Mouse (Mus musculus) adrenal gland, postnatal 4 days (tissue): Measurements from ENCODE around the gene Npr3. TPM values are rescaled to one million over a fixed set of nuclear protein-coding genes. Genes with fewer than 3 reads are reported as not detected.
A peak's percentile ranks its signal among the peaks of the same experiment; 100 is the strongest.

ENCODE experiments used
- DNase-seq, 2 experiments: peaks; one replicate each; pipeline ENCODE4 v3.0.0; 2021 to 2022; ENCODE audit warnings: low spot score in 2 of 2, mixed read lengths in 2 of 2
- long read RNA-seq, 2 experiments: library from polyadenylated mRNA; stranded (forward); transcript quantifications; one replicate each; pipeline ENCODE4 v2.0.0; 2021
- total RNA-seq, 2 experiments: library from RNA; stranded (reverse); gene quantifications; 2 replicates each; pipeline ENCODE4 v1.2.3; 2021

The Npr3 gene
- 10 to 100 TPM; 29.2 to 34.6 TPM for total RNA-seq
- long read RNA-seq, experiment 1, full-length matches to known transcripts = 4 of 5 reads
- long read RNA-seq, experiment 1, partial matches to known transcripts = 0 of 5 reads
- long read RNA-seq, experiment 1, other reads (novel, unspliced or antisense) = 1 of 5 reads
- long read RNA-seq, experiment 2, full-length matches to known transcripts = 8 of 15 reads
- long read RNA-seq, experiment 2, partial matches to known transcripts = 2 of 15 reads
- long read RNA-seq, experiment 2, other reads (novel, unspliced or antisense) = 5 of 15 reads

GRCm38 (mm10) chr15:11906571-11907531 is at the start of gene Npr3:
TSS of gene Npr3 (minus strand) at chr15:11907287.
- peak in 1 of 2 experiments; percentile 19 for DNase-seq

- no peak for DNase-seq
Measured at GRCm38 (mm10) chr15:11956129-11956528, 49.0 kb upstream of the Npr3 start.

GRCm38 (mm10) chr15:11954190-11954589 is 47.1 kb upstream of the Npr3 start:
- DNase-seq = no peak

- DNase-seq = no peak
Measured at GRCm38 (mm10) chr15:11952159-11952558, 45.1 kb upstream of the Npr3 start.

GRCm38 (mm10) chr15:11951181-11951580 is 44.1 kb upstream of the Npr3 start:
- DNase-seq = no peak

- DNase-seq = no peak
Measured at GRCm38 (mm10) chr15:11950144-11950543, 43.1 kb upstream of the Npr3 start.

- no peak for DNase-seq
Measured at GRCm38 (mm10) chr15:11949490-11949889, 42.4 kb upstream of the Npr3 start.

- no peak for DNase-seq
Measured at GRCm38 (mm10) chr15:11940855-11941254, 33.8 kb upstream of the Npr3 start.

GRCm38 (mm10) chr15:11927742-11928141 is 20.7 kb upstream of the Npr3 start:
- DNase-seq = no peak

- DNase-seq = no peak
Measured at GRCm38 (mm10) chr15:11914101-11914500, 7.0 kb upstream of the Npr3 start.

- no peak for DNase-seq
Measured at GRCm38 (mm10) chr15:11909875-11910274, 2.8 kb upstream of the Npr3 start.

GRCm38 (mm10) chr15:11908166-11908565 is 1.1 kb upstream of the Npr3 start:
- no peak for DNase-seq

GRCm38 (mm10) chr15:11906021-11906570 is 991 bp downstream of the Npr3 start:
- no peak for DNase-seq

- peak in 1 of 2 experiments; percentile 12 for DNase-seq
Measured at GRCm38 (mm10) chr15:11904848-11905672, 2.0 kb downstream of the Npr3 start.

GRCm38 (mm10) chr15:11904043-11904847 is 2.8 kb downstream of the Npr3 start:
- peak in 1 of 2 experiments; percentile 16 for DNase-seq

- no peak for DNase-seq
Measured at GRCm38 (mm10) chr15:11903196-11904042, 3.7 kb downstream of the Npr3 start.

- DNase-seq = no peak
Measured at GRCm38 (mm10) chr15:11897617-11898016, 9.5 kb downstream of the Npr3 start.

- DNase-seq = no peak
Measured at GRCm38 (mm10) chr15:11897162-11897561, 9.9 kb downstream of the Npr3 start.

- DNase-seq = no peak
Measured at GRCm38 (mm10) chr15:11893969-11894368, 13.1 kb downstream of the Npr3 start.
